Mouse (Mus musculus) natural killer cell, adult 2 months (primary cell): Measurements from ENCODE around the gene Olfr1066.
"Not testable (repeated sequence)": the region's sequence is repeated elsewhere in the genome, so short reads cannot be mapped to it uniquely, and the experiment has no call there.

Experiments used
- DNase-seq, 2 experiments: peaks; one replicate each; pipeline ENCODE4 v3.0.0; 2022; ENCODE audit warnings: low spot score in 2 of 2

The Olfr1066 gene

GRCm38 (mm10) chr2:86456169-86456568 is at the start of gene Olfr1066:
Gene Olfr1066 (minus strand): TSS chr2:86456269.
- DNase-seq: no peak

- DNase-seq: no peak
These were observed 31.2 kb upstream of the Olfr1066 start, which contains the start of gene Olfr228 for GRCm38 (mm10) chr2:86487286-86487685. Gene Olfr228 (minus strand): TSS chr2:86487386.

GRCm38 (mm10) chr2:86464442-86465109 is 8.5 kb upstream of the Olfr1066 start:
- DNase-seq: no peak

- DNase-seq: no peak
These were observed 4.4 kb upstream of the Olfr1066 start for GRCm38 (mm10) chr2:86460434-86460833.

- DNase-seq: not testable (repeated sequence)
These were observed 5.6 kb downstream of the Olfr1066 start, which contains the start of gene Olfr1065 for GRCm38 (mm10) chr2:86450491-86450890. Gene Olfr1065 (minus strand): TSS chr2:86450591.

GRCm38 (mm10) chr2:86442101-86442500 is 14.0 kb downstream of the Olfr1066 start:
- DNase-seq: not testable (repeated sequence)

- not testable (repeated sequence) for DNase-seq
These were observed 27.6 kb downstream of the Olfr1066 start for GRCm38 (mm10) chr2:86428511-86428910.

- not testable (repeated sequence) for DNase-seq
These were observed 29.4 kb downstream of the Olfr1066 start, which contains the start of gene Olfr1062 for GRCm38 (mm10) chr2:86426649-86427048. Gene Olfr1062 (minus strand): TSS chr2:86426749.

GRCm38 (mm10) chr2:86413950-86414349 is 42.1 kb downstream of the Olfr1066 start, which contains the start of gene Olfr1061:
Gene Olfr1061 (minus strand): TSS chr2:86414050.
- DNase-seq: no peak
